Mouse (Mus musculus) cerebellum, adult 2 months (tissue): ENCODE measurements around the gene Rrnad1.

ENCODE experiments used
- CTCF ChIP-seq: fragments of 200-500 bp; IDR thresholded peaks from 2 replicates; pipeline ENCODE4 v1.5.1; 2011; ENCODE audit warnings: low read depth, mild to moderate bottlenecking, control low read depth, low read length, moderate library complexity, borderline replicate concordance; ENCODE audit not compliant: insufficient read depth
- POLR2A ChIP-seq: fragments of 200-500 bp; IDR thresholded peaks from 2 replicates; pipeline ENCODE4 v1.6.1; 2011; ENCODE audit warnings: low read length, control low read depth, borderline replicate concordance; ENCODE audit not compliant: insufficient read depth

- TF ChIP-seq CTCF (no peak), POLR2A (no peak)
Observed at GRCm38 (mm10) chr3:87893367-87893905, 37.1 kb downstream of the Rrnad1 start.
